Mouse (Mus musculus) thymus, adult 18-20 months (tissue): ENCODE measurements around the gene Frk.
"Not testable (repeated sequence)": the region's sequence is repeated elsewhere in the genome, so short reads cannot be mapped to it uniquely, and the experiment has no call there.

Experiments used
- DNase-seq, 2 experiments: peaks; one replicate each; pipeline ENCODE4 v3.0.0; 2022; ENCODE audit warnings: mixed read lengths in 2 of 2

Gene Frk

DNA sequence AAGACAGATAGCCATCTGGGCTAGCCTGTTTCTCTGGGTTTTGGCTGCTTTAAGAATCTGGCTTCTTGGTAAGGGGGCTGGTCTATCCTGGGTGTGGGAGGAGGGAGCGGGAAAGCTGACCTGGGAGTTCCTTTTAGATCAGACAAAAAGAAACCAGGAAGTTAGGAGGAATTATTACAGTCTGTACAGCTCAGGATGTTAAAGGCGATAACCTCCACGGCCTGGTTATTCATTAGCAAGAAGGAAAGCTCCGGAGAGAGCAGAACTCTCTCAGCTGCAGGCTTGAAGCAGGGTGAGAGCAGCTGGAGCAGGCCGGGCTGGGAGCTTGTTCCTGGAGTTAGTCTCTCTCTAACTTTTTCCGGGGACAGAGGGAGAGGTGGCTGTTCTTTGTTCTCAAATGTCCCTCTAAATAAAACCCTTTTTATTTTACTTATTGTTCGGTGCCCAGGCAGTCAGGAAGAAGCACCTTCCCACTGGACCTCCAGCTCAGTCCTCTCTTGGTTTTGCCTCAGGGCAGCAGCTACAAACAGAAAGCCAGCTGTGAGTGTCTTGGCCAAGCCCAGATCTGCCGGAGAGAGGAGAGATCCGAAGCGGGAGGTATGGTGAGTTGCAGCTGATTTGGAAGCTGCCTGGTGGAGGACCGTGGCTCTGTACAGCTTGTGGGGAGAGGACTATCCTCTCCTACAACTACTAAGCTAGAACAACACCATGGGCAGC, at the start of gene Frk:
TSS of gene Frk (plus strand) at position 103 of the 717 bp plus-strand sequence.
- DNase-seq = no peak

DNA sequence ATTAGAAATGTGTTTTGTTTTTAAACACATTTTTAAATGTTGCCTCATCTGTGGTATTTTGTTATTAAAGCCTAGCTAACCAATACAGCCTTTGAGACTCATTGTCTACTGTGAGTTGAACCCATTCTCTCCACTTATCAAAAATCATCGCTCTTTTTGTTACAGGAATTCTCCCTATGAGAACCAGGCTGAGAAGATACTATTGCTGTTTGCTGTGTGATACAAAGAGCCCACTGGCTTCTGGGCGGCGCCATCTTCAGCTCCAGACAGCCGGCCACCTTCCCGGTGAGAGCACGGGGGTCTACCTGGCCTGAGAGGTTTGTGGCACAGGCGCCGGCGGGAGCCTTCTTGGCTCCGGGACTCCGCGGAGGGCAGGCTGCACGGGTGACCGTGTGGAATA, 49.0 kb upstream of the Frk start:
- not testable (repeated sequence) for DNase-seq

DNA sequence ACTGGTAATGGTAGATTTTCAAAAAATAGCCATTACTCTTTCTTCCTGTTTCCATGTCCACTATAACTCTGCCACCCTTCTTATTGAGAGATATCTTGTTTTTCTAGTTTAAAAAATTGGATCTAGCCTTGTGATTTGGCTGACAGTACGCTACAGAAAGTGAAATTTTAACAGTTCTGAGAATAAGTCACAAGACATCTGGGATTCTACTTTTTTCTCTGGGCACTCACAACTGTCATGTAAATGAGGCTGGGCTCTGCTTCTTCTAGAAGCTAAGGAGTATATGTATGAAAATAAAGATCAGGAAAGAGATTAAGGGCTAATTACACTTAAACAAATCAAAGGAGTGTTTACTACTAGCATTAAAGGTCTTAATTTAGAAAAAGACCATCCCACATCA, 33.7 kb upstream of the Frk start:
- no peak for DNase-seq

DNA sequence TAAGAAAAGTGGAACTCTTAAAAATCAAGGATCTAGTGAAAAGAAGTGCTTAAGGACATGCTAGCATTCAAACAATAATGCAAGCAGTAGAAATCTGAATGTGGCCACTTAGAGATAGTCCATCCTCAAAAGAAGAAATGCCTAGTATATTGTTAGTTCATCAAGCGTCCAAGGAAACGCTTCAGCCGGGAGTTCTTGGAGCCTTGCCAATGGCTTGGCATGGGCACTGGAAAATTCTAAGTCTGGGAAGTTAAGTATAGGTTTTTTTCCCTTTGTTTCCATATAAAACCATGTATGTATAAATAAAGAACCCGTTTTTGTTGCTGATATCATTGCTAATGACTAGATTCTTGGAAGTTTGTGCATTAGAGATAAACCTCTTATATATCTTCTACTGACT, 21.7 kb upstream of the Frk start:
- no peak for DNase-seq

DNA sequence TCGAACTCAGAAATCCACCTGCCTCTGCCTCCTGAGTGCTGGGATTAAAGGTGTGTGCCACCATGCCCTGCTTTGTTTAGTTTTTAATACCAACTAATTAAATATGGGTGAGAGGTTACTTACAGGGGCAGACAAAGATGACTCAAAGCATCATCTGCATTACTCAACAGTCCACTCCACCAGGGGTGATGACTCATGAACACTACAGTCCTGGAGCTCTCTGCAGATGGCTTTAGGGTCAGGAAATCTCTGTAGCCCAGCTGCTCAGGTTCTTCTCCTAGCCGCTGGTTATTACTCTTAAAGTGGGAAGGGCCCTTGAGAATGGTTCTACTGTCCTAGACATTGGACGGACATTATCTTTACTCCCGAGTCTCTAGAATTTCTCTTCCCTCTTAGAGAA, 18.9 kb upstream of the Frk start:
- no peak for DNase-seq

DNA sequence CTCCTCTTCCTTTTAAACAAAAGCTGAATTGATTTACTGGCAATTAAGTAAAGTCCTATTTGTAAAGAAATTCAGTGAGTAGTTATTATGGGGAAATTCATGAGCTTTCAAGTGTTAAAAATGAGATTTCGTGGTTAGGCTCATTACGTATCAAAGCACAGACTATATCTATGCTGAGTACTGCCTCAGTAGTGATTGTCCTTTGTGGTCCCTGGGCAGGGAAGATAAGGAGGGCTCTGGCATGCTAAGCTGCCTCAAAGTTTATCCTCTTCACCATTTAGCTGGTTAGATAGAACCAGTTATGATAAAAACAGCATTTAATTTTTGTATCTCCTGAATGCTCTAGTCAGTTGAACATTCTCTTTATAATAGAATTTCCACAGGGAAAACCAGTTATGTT, 14.2 kb upstream of the Frk start:
- DNase-seq = no peak

DNA sequence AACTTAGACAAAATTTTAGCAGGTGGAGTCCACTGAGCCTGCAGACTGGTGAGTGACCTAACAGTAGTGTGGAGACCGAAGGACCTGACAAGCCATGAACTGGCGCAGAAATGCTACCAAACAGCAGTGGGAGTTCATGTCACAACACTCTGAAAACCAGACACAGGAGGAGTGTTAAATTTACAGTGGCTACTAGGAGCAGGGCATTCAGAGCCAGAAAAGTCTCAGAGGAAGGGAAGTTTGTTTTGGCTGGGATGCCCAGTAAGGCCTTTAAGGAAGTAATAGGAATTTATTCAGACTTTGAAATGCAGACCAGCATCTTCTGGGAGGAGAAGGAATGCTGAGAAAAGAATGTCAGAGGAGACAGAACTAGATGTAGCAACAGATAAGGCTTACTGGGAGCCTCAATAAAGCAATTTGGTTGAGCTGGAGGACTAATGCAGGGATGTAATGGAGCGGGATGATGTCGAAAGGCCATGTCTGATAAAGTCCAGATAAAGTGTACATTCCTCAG, 3.2 kb upstream of the Frk start:
- DNase-seq = no peak

DNA sequence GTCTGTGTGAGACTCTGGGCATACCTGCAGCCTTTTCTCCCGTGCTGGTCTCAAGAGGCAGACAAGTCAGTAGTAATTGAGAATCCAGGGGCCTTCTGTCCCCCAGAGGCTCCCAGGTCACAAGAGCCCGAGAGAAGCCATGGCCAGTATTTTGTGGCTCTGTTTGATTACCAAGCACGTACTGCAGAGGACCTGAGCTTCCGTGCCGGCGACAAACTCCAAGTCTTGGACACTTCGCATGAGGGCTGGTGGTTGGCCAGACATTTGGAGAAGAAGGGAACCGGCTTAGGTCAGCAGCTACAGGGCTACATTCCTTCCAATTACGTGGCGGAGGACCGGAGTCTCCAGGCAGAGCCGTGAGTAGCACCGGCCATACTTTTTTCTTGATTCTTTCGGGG, 814 bp downstream of the Frk start:
- no peak for DNase-seq

DNA sequence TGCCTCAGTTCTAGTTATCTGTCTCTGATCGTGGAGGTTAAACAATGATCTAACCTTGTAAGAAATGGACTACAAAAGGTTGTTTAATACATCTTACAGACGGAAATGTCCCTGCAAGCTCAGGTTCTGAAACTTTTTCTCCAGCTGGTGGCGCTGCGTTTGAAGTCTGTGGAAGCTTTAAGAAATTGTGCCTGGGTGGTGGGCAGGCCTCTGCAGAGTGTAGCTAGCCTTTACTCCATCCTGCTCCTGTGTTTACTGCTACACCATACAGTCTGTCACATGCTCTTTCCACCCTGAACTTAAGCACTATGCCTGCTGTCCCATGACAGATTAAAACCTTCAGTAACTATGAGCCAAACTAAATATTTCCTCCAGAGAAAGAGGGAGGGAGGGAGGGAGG, 1.9 kb downstream of the Frk start:
- DNase-seq = no peak

DNA sequence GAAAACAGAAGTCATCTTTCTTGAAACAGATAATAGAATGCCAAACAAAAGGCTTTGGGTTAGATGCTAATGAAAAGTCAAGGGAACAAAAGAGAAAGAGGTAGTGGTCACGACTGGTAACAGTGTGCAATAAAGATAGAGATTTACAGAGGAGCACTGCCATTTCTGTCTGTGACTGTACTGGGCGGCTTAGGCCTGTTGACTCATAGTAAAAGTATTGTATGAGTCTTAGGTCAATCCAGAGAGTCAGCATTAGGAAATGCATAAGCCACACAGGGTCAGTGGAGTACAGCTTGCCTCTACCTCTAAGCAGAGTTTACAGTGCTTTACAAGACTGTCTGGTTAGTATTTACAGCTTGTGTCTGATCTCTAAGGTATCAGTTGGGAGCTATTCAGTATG, 24.6 kb downstream of the Frk start:
- DNase-seq = no peak

DNA sequence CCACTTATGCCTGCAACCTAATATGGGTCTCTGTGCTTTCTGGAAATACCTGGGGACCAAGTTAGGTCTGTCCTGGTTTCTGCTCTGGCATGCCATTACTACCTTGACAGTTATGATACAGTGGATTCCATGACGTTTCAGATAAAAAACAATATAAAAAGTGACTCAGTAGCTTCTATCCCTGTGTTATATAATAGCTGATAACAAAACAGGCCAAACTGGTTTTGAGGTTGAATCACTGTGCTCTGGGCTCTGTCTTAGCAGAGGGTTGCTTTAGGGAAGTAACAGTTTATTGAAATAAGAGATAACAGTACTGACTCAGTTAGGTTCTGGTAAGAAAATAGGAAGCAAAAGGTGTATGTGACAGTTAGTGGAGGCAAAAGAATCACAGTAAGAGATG, 25.4 kb downstream of the Frk start:
- no peak for DNase-seq

DNA sequence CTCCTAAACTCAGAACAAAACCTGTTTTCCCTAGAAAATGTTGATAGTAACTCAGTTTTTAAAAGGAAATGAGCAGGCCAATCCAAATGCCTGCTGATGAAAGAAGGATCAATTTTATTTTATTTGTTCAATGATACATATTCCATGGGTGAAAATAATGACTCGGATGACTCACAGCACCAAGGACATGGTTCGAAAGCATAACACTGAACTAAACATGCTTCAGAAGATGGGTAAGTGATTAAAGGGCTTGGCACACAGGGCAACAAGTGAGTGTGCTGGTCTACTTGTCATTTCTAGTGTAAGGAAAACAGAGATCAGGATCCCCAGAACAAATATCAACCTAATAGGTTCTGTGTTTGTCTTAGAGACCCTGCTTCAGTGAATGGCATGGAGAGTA, 26.1 kb downstream of the Frk start:
- no peak for DNase-seq

DNA sequence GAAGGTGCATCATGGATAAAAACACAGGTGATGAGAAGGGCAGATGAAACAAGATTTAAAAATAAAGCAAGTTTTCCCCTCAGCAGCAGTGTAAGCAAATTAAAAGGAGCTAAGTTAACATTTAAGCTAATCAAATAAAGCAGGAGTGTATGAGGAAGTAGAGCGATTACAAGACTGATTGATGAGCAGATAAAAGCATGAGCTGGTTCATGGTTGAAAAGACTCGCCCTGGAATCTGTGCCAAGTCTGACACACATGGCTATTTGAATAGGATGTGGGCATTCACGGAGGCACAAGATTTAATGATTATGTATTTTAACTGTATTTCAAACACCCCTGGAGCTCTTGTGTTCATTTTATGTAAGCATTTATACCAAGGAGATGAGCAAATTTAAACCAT, 28.0 kb downstream of the Frk start:
- DNase-seq = no peak

DNA sequence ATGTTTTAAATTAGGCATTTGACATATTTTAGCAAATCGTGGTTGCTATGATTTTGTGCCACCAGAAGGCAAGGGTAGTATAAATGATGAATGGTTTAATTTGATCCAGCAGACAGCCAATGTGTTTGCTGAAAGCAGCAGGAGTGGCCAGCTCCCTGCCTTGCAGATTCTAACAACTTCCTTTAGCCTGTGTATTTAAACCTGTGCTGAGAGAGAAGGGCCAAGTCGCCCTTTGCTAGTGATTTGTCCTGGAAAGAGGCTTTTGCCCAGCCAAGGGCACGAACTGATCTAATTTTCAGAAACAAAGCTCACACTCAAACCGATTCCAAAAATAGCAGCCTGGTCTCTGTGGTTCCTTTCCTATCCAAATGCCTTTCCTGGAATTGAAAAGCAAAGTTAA, 29.4 kb downstream of the Frk start:
- DNase-seq = no peak

DNA sequence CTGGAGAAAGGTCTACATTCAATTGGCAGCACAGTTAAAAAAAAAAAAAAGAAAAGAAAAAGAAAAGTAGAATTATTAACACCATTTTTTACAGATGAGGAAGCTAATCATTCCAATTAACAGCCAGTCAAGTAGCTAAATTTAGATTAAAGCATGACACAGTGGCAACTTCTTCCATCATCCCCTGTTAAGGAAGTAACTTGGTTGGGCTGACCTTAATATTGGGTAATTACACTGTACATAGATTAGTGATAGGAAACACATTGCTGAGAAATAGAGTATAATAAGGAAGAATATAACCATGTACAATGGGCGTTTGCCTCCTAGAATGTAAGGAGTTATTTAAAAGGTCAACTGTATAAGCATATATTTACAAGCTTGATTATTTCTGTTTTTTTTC, 42.4 kb downstream of the Frk start:
- DNase-seq = no peak

DNA sequence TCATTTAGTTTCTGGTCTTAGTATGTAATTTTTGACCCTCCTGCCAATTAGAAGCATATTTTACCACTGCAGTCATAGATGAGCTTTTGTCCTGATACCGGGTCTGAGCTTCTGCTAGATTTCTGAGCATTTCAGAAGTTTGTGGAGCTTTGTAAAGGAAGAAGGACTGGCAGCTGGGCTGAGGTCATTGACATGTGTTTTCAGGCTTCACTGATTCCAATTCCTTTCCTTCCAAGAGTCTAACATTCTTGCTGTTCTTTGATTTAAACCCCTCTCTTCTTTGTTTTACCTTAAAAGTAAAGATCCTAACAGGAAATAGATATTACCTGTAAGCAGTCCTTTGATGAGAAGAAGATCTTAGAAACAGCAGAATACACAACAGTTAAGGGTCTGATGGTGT, 48.6 kb downstream of the Frk start:
- DNase-seq = no peak

DNA sequence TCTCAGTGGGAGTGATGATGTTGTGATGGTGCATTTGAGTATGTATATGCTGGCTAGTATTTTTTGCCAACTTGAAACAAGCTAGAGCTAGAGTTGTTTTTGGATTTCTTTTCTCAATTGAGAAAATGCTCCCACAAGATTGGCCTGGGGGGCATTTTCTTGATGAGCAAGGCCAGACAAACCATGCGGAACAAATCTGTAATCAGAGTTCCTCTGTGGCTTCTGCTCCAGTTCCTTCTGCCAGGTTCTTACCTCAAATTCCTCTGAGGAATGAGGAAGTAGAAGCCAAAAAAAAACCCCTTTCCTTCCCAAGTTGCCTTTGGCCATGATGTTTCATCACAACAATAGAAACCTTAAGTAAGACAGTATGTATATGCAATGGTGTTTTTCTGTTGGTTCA, 49.3 kb downstream of the Frk start:
- DNase-seq = no peak

DNA sequence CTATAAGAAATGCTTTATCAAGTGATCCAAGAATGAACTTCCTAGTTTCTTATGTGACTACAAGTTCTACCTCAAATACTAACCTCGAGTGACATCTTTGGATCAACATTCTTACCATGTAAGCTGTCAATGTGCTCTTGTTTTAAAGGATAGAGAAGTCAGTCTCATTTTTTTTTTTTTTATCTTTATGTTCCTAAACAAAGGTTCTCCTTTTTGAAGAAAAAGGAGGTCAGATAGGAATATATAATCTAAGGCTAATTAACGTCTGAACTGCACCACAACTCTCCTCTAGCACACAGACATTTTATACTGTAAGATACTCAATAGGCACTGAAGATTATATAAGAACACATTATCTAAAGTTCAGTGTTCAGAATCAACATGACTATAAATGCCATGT, 57.5 kb downstream of the Frk start:
- DNase-seq = no peak

DNA sequence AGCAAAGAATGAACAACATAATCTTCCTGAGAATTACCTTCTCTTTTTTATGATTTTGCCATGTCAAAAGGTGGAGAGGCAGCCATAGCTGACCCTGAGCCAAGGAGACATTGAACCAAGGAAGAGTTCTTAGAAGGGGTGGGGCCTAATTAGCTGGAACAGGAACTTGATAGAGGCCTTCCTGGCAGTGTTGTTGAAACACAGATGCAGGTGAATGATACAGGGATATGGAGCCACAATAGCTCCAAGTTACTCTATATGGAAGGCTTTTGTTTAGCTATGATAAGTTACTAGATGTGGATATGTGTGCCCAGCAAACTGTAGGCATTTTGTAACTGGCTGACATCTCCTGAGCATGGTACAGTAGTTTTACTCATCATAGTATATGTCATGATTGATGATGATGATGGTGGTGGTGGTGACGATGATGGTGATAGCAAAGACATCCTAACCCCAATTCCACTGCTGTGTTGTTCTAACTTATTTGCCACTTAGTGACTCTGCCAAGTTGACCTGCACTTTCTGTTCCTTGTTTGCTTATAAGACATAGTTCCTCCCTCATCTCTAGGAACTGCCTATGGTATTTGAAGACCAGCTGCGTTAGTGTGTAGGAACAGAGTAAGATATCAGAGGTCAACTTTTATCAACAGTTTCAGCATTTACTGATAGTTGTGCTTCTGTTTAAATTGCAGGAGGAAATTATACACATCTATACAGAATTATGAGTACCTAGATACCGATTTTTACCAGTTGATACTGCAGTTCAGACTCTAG, 58.7 kb downstream of the Frk start:
- no peak for DNase-seq

DNA sequence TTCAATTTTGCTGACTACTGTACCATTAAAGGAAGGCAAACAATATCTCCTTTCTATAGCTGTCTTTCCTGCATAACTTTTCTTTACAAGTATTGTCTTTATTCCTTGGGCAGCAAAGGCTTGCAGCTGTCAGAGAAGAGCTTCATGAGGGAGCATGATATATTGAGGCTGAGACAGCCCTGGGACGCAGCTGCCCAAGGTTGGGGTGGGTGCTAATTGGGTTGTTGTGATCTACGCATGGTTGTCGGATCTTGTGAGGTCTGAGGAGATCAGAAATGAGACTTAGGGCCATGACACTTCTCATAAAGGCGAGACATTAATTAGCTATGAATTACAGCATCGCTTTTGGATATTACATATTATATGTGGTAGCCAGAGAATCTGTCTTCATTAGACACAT, 67.4 kb downstream of the Frk start:
- no peak for DNase-seq

DNA sequence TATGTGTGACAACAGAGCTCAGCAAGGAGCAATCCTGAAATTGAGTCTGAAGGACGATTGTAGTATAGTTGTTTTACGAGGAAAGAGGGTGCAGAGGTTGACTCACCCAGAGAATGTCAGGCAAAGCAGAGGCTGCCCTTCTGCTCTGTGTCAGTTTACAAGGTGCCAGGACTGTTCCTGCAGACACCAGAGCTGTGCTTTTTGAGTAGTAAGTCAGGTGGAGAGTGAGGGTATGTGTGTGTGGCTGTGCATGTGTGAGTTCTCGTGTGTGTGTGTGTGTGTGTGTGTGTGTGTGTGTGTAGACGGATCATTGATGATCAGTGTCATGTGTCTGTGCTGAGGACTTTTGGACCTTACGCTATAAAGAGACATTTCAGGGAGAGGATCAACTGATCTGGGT, 68.4 kb downstream of the Frk start:
- DNase-seq = no peak

DNA sequence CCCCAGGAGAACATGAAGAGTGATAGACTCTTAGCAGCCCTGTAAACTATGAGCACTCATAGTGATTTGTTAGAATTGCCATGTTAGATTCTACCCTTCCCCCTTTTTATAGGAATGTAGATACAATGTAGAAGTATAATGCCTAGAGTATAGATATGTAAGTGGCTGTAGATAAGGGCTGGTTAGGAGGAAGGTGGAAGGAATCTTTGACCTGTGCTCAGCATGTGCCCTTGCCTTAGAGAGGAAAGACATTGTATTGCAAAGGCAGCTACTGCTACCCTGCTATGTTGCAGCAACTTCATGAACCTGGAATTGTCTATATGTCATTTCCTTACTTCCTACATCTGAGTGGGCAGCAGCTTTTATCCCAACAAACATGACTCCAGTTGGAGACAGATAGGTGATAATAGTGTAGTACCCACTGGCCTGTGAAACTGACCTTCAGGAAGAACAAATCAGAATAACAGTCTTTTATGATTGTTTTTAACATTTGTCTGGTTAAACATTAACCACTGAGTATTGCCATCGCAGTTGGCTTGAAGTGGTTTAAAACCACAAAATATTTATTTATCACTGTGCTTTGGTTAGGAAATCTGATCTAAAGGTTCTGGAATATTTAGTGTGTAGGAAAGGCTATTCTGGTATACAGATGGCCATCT, 80.4 kb downstream of the Frk start:
- DNase-seq = no peak

DNA sequence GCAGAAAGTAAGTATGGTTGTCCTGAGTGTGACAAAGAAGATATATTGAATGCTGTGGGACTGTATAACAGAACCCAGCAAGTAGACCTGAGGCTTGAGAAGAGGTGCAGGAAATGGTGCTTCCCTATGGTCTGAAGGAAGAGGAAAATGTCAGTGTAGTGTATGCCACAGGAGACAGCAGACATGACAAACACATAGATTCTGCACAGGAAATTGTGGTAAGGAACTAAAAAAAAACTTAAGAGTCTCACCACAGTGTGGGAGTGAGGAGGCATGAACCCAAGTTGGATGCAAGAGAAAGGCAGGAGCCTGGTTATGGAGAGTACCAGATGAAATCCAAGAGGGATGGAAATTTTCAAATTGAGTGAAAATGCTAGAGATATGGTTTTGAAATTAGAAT, 132.3 kb downstream of the Frk start:
- DNase-seq = no peak

DNA sequence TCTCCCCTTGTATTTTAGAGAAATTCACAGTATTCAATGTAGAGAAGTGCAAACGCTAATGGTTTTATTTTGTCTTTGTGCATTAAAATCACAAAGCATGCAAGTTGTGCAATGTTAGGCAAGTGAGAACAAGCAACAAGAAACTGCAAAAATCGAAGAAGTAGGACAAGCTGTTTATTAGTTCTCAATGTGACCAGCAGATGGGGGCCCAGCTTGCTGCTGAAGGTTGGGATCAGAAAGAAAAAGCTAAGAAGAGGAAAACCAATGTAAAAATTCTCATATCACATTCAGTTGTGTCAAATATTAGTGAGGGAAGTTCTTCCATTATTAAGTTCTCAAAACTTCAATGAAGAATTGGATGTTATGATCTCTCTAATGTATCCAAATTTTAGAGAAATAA, 134.0 kb downstream of the Frk start:
- no peak for DNase-seq
